Mouse (Mus musculus) left cerebral cortex, adult 2 months (tissue): Measurements from ENCODE around the gene Kif14. TPM values are rescaled to one million over a fixed set of nuclear protein-coding genes. Genes with fewer than 3 reads are reported as not detected.
"Not testable (repeated sequence)": the region's sequence is repeated elsewhere in the genome, so short reads cannot be mapped to it uniquely, and the experiment has no call there.

Source experiments
- DNase-seq, 2 experiments: peaks; one replicate each; pipeline ENCODE4 v3.0.0; 2021 to 2022; ENCODE audit warnings: low spot score in 2 of 2, mixed read lengths in 1 of 2; ENCODE audit errors: extremely low spot score in 1 of 2
- H3K27ac ChIP-seq: fragments of 200-600 bp; 2 replicates; pipeline ENCODE4 v1.8.1; 2022
- H3K4me3 ChIP-seq: fragments of 200-600 bp; 2 replicates; pipeline ENCODE4 v1.8.1; 2022
- CTCF ChIP-seq: fragments of 200-600 bp; IDR thresholded peaks from 2 replicates; pipeline ENCODE4 v1.8.1; 2022; ENCODE audit warnings: antibody characterized with exemption, mild to moderate bottlenecking, moderate library complexity
- intact Hi-C: fragments of 180-260 bp; cut with DNase I; formaldehyde crosslinking; loops from one replicate; pipeline ENCODE4 v1.15.1; 2025
- total RNA-seq, 2 experiments: library from RNA; stranded (reverse); gene quantifications; 2 replicates each; pipeline ENCODE4 v1.2.3; 2021

Gene Kif14
- total RNA-seq, 2 experiments from 2014 or later, result 0.14 to 0.23 TPM

DNA sequence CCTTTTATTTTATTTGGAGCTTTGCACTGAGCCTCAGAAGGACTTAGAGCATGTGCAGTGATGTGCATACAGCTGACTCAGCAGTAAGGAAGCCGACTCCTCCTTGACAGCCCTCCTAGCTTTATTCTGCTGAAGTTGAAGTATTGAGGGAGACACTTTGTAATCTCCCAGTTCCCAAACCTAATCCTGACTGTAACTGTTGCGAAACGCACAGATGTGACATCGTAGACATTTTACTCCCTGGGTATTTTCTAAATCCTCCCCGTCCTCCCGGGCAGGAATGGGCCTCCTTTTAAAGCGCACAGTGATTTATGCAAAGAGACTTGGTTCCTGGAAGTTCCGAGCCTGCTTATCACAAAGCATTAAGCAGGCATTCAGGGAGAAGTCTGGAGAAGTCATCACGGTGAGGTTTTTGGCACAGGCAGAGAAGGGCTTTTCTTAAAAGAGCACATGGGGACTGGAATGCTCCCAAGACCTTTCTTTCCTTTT lies 74.3 kb downstream of the Kif14 start:
- TF ChIP-seq CTCF, result no peak
- intact Hi-C loops, result no loop called here
- Histone ChIP-seq H3K27ac (no peak overlapping the region), H3K4me3 (no peak overlapping the region)
- no peak for DNase-seq

DNA sequence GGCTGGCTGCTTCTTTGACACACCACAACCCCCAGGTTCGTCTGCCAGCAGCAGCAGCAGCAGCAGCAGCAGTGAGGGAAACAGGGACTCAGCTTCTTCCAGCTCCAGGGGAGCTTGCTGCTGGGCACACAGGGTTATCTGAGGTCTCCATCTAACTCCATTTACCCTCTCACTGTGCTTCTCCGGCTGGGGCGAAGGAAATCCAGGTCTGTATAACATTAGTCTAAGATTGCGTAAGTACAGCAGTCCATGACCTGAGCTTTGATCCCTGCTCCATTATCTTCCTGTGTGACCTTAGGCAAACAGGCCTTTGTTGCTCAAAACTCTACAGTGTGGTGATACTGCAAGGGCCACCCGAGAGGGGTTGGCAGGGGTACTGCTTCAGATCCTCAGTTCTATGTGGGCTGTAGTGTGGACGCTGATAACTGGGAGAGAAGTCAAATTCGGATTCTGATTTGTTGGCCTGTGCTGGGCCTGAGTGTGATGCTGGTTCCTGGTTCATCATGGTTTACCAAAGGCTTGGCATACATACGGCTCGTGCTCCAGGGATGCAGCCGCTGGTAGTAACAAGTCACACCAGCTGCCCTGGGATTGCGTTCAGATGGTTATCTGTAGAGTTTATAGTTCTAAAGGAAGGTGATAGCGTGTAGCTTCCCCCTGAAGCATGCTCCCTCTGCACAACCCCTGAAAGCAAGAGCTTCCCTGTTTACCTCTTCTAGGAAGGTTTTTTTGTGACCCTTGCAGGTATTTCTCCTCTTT lies 75.7 kb downstream of the Kif14 start:
- intact Hi-C loops, result no loop called here
- no peak for TF ChIP-seq CTCF
- H3K27ac ChIP-seq, result no peak overlapping the region
- DNase-seq, result no peak
- H3K4me3 ChIP-seq, result no peak overlapping the region

DNA sequence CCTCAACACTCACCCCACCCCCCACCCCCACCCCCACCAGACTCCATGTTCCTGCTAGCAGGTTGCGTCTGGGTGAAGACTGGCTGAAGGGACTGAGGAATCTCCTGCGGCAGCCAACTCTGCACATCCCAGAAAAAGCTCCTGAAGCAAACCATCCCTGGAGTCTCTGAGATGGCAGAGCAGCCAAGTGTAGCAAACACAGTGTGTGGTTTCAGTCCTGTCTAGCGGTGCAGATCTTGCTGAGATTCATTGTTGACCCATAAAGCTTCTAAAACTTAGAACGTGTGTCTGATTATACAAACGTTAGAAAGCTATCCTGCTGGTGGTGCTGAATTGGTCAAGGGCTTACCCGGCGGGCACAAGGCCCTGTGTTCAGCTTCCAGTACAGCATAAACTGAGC lies 77.8 kb downstream of the Kif14 start:
- no peak for DNase-seq
- TF ChIP-seq CTCF, result no peak
- intact Hi-C loops, result no loop called here

DNA sequence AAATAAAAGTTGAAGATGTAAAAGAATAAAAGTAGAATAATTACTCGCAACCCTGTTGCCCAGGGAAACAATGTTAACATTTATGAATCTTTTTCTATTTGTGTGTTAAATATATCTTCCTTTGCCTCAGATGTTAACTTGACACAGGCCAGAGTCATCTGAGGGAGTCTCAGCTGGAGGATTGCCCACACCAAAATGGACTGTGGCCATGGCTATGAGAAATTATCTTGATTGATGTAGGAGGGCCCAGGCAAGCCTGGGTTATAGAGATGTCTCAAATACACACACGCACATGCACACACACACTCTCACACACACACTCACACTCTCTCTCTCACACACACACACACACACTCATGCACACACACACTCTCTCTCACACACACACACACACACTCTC lies 80.9 kb downstream of the Kif14 start:
- TF ChIP-seq CTCF, result no peak
- no peak overlapping the region for H3K27ac ChIP-seq
- intact Hi-C loops, result no loop called here
- no peak overlapping the region for H3K4me3 ChIP-seq
- DNase-seq, result no peak

More for the DNA sequence above, 77.8 kb downstream of the Kif14 start:
- no peak overlapping the region for H3K4me3 ChIP-seq
- no peak overlapping the region for H3K27ac ChIP-seq

DNA sequence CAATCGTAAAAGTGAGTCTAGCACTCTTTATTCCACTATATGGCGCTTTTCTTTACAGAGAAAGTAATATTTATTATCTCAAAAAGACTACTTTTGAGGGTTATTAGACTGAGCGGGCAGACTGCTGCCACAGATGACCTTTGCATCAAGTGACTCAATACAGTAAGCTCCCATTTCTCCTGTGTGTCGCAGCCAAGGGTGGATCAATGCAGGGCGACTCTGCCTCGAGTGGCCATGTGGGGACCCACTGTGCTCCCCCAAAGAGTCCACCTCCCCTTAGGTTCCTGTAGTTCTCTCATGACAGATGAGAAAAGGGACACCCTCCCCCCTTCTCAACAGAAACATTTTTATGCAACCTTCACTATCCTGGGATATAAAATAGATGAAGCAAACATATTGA lies 84.1 kb downstream of the Kif14 start:
- no peak for TF ChIP-seq CTCF
- intact Hi-C loops, result loop anchor here (2.0 to 10.0 kb wide), 6 partner anchors 77 to 1495 kb away; no protein-coding TSS in a partner anchor
- no peak overlapping the region for H3K27ac ChIP-seq
- no peak overlapping the region for H3K4me3 ChIP-seq
- no peak for DNase-seq

DNA sequence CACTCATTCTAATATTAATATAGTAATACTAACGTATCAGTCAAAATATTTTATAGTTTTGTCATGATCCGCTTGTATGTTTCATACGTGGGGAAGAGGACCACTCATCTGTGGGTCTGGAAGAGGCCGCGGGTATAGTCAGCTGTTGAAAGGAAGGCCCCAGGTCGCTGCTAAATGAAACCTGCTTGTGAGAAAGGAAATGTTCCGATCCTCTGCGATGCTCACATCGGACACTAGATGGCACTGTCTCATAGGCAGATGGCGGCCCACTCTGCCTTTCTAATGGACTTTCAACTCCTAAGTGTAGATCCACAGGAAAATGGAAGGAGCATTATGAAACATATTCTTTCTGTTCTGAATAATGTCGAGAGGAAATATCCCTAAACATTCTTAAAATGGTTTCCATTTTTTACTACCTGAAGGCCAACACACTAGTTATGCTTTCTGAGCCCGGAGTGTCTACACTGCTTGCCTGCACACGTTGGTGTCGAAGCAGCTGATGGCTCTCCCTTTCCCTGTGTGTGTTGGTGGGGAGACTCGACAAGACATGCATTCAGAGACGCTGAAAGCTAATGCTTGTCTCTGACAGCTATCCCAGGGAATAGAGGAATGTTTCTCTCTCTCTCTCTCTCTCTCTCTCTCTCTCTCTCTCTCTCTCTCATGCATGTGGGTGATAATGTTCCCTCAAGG lies 84.9 kb downstream of the Kif14 start:
- intact Hi-C loops, result loop anchor here (2.0 to 10.0 kb wide), 6 partner anchors 76 to 1494 kb away; no protein-coding TSS in a partner anchor
- peak overlapping the region; percentile 23; the same call in 1 of the 2 replicates for H3K4me3 ChIP-seq
- H3K27ac ChIP-seq, result peak overlapping the region; percentile 83
- TF ChIP-seq CTCF, result peak; percentile 99
- peak; percentile 82 to 91 for DNase-seq

DNA sequence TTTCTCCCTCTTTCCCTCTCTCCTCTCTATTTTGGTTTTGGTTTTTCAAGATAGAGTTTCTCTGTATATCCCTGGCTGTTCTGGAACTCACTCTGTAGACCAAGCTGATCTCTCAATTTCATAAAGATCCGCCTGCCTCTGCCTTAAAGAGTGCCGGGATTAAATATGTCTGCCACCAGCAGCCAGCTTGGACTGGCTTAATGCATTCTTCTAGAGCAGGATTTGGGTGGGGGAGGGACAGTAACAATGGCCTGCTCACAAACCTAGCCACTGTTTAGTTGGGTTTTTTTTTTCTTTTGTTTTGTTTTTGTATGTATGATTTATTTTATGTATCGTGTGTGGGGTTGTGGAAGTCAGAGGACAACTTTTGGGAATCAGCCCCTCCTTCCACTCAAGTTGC lies 88.5 kb downstream of the Kif14 start:
- H3K27ac ChIP-seq, result no peak overlapping the region
- H3K4me3 ChIP-seq, result no peak overlapping the region
- TF ChIP-seq CTCF, result no peak
- DNase-seq, result no peak
- intact Hi-C loops, result loop anchor here (5.0 to 10.0 kb wide), 3 partner anchors 73 to 1490 kb away; no protein-coding TSS in a partner anchor

DNA sequence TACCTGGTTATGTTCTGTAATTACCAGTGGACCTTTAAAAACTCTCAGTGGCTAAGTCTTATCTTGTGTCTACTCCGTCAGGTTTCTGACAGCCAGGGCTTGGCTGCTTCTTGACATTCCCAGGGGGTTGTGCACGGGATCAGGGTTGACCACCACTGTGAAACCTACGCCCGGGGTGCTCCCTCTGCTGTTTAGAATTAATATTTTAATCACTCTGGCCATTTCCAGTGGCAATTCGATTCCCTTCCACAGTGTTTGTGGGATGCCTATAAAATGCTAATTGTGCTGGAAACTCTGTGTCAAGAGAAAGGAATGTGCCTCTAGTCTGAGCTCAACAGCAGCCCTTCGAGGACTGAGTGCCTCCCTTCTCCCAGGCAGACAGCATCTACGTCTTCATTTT lies 89.7 kb downstream of the Kif14 start:
- intact Hi-C loops, result loop anchor here (10.0 kb wide), 2 partner anchors 389 to 1489 kb away; no protein-coding TSS in a partner anchor
- H3K4me3 ChIP-seq, result peak overlapping the region; percentile 11; the same call in 1 of the 2 replicates
- TF ChIP-seq CTCF, result peak; percentile 14; the same call in 1 of the 2 replicates
- no peak for DNase-seq
- 0 out of 2 replicates have a peak overlapping the region, but pooled peaks have one; percentile 24 for H3K27ac ChIP-seq

DNA sequence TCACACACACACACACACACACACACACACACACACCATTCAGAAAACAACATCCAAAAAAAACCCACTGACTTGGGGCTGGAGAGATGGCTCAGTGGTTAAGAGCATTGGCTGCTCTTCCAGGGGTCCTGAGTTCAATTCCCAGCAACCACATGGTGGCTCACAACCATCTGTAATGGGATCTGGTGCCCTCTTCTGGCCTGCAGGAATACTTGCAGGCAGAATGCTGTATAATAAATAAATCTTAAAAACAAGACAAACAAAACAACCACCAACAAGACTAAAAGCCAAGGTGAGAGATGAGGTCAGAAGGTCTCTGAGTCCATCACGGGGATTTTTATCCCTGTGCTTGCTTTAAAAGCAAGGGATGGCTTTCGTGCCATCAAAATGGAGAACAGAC lies 90.5 kb downstream of the Kif14 start:
- intact Hi-C loops, result loop anchor here (10.0 kb wide), 2 partner anchors 388 to 1488 kb away; no protein-coding TSS in a partner anchor
- not testable (repeated sequence) for H3K27ac ChIP-seq, DNase-seq, H3K4me3 ChIP-seq
- TF ChIP-seq CTCF, result peak; percentile 29

DNA sequence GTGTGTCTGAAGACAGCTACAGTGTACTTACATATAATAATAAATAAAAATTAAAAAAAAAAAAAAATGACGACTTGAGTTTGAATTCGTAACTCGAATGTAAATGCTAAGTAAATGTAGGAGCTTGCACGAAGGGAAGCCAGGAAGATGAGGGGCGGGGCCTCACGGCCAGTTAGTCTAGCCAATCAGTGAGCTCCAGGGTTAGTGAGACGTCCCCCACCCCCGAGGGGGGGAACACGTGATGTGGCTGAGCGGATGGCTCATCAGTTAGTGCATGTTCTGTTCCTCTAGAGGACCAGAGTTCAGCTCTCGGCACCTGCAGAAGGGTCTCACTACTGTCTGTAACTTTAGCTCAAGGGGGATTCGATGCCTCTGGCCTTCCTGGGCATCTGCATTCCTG lies 91.3 kb downstream of the Kif14 start:
- TF ChIP-seq CTCF, result no peak
- H3K27ac ChIP-seq, result no peak overlapping the region
- intact Hi-C loops, result loop anchor here (10.0 kb wide), 2 partner anchors 387 to 1487 kb away; no protein-coding TSS in a partner anchor
- no peak overlapping the region for H3K4me3 ChIP-seq
- no peak for DNase-seq

DNA sequence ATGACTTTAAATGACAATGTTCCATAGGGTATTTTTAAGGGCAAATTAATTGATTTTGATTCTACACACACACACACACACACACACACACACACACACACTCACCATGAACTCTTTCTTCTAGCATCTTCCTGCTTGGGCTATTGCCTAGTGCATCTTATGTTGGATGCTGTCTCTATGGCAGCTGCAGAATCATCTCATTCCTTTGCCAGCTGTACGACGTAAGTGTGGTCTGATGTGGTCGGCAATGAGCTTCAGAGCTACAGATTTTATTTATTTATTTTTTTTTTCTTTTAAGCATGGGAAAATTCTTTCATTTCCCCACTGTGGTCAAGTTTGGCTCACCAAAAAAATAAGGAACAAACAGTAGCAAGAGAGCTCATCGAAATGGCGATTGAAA lies 92.6 kb downstream of the Kif14 start:
- TF ChIP-seq CTCF, result no peak
- H3K4me3 ChIP-seq, result no peak overlapping the region
- intact Hi-C loops, result loop anchor here (10.0 kb wide), 2 partner anchors 386 to 1486 kb away; no protein-coding TSS in a partner anchor
- no peak for DNase-seq
- H3K27ac ChIP-seq, result no peak overlapping the region

DNA sequence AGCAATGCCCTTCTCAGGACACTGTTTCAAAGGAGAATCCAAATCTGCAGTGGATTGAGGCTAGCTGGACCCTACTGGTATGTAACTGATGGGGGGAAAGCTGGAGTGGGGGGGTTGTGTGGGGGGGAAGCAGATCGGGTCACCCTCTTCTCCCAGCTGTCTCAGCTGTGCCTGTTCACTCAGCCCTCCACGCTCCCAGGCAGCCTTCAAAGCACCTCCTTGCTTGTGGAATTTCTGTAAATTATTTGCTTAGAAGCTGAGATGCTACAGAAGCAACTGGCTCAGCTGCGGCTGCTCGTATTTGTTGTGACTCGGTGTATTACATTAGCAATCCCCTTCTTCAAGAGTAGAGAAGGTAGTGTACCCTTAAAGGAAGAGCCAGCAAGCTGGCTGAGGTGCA lies 93.1 kb downstream of the Kif14 start:
- TF ChIP-seq CTCF, result no peak
- intact Hi-C loops, result loop anchor here (10.0 kb wide), 2 partner anchors 386 to 1486 kb away; no protein-coding TSS in a partner anchor

More for the DNA sequence above, 93.1 kb downstream of the Kif14 start:
- Histone ChIP-seq H3K27ac (no peak overlapping the region), H3K4me3 (no peak overlapping the region)
- no peak for DNase-seq
